Mouse (Mus musculus) cerebellum, adult 9-11 months (tissue): Measurements from ENCODE around the gene Gmip.
A peak's percentile ranks its signal among the peaks of the same experiment; 100 is the strongest.

ENCODE experiments used
- DNase-seq: peaks from one replicate; pipeline ENCODE4 v3.0.0; 2022

The Gmip gene

GRCm38 (mm10) chr8:69808094-69808863, at the start of gene Gmip:
Gene Gmip, plus strand, starts transcription at chr8:69808679.
- DNase-seq = no peak

- no peak for DNase-seq
Observed at GRCm38 (mm10) chr8:69761814-69762445, 46.5 kb upstream of the Gmip start.

- DNase-seq = no peak
Observed at GRCm38 (mm10) chr8:69771221-69771620, 37.3 kb upstream of the Gmip start.

GRCm38 (mm10) chr8:69772106-69772505, 36.4 kb upstream of the Gmip start:
- no peak for DNase-seq

GRCm38 (mm10) chr8:69774503-69775148, 33.9 kb upstream of the Gmip start, which contains the start of gene Gm20422:
Gene Gm20422, minus strand, starts transcription at chr8:69774886.
- peak; percentile 95 for DNase-seq

GRCm38 (mm10) chr8:69775149-69775534, 33.3 kb upstream of the Gmip start:
- no peak for DNase-seq

- no peak for DNase-seq
Observed at GRCm38 (mm10) chr8:69777111-69777510, 31.4 kb upstream of the Gmip start.

- no peak for DNase-seq
Observed at GRCm38 (mm10) chr8:69789105-69789504, 19.4 kb upstream of the Gmip start.

- DNase-seq = no peak
Observed at GRCm38 (mm10) chr8:69789731-69790130, 18.7 kb upstream of the Gmip start.

GRCm38 (mm10) chr8:69790364-69790763, 18.1 kb upstream of the Gmip start:
- no peak for DNase-seq

GRCm38 (mm10) chr8:69790773-69791367, 17.6 kb upstream of the Gmip start, which contains the start of the genes Atp13a1 and Zfp866:
Gene Atp13a1, plus strand, starts transcription at chr8:69791163.
Gene Zfp866, minus strand, starts transcription at chr8:69791178.
- peak; percentile 90 for DNase-seq

- DNase-seq = peak; percentile 69
Observed at GRCm38 (mm10) chr8:69791415-69792068, 16.9 kb upstream of the Gmip start.

- DNase-seq = no peak
Observed at GRCm38 (mm10) chr8:69793666-69794065, 14.8 kb upstream of the Gmip start.

GRCm38 (mm10) chr8:69794096-69794495, 14.4 kb upstream of the Gmip start:
- no peak for DNase-seq

GRCm38 (mm10) chr8:69794901-69795300, 13.6 kb upstream of the Gmip start:
- DNase-seq = no peak

- no peak for DNase-seq
Observed at GRCm38 (mm10) chr8:69796721-69797345, 11.6 kb upstream of the Gmip start.

GRCm38 (mm10) chr8:69797661-69798060, 10.8 kb upstream of the Gmip start:
- no peak for DNase-seq

GRCm38 (mm10) chr8:69799261-69799660, 9.2 kb upstream of the Gmip start:
- no peak for DNase-seq

GRCm38 (mm10) chr8:69799946-69800345, 8.5 kb upstream of the Gmip start:
- DNase-seq = no peak

- peak; percentile 1 for DNase-seq
Observed at GRCm38 (mm10) chr8:69801796-69802195, 6.7 kb upstream of the Gmip start.

GRCm38 (mm10) chr8:69802216-69802615, 6.3 kb upstream of the Gmip start:
- peak; percentile 0 for DNase-seq

GRCm38 (mm10) chr8:69803366-69803765, 5.1 kb upstream of the Gmip start:
- DNase-seq = peak; percentile 2
